Mouse (Mus musculus) layer of hippocampus, adult 11-12 months (tissue): ENCODE data around the gene Zbtb5.
"Not testable (repeated sequence)": the region's sequence is repeated elsewhere in the genome, so short reads cannot be mapped to it uniquely, and the experiment has no call there.

ENCODE experiments used
- DNase-seq: peaks from one replicate; pipeline ENCODE4 v3.0.0; 2022; ENCODE audit warnings: low spot score

Gene Zbtb5

GRCm38 (mm10) chr4:45012105-45012975 is at the start of gene Zbtb5:
Gene Zbtb5, minus strand, starts transcription at chr4:45012412.
- DNase-seq: peak; percentile 100

DNA sequence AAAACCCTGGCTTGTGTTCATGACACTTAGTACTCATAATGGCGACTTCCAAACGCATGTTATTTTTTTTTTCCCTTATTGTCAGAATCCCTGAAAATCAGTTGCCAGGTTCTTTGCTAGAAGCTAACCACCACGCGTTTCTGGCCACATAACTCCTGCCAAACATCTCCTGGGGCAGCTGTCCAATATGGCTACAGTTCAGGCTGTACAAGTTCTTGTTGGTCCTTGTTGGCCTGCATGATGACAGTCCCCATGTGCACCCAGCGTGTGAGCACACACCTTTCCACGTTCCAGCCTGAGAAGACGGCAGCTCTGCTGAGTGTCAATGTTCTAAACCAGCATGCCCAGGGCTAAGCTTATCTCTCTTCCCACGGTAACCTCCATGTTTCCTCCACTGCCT is 43.2 kb upstream of the Zbtb5 start:
- DNase-seq: no peak

GRCm38 (mm10) chr4:45054862-45055261 is 42.6 kb upstream of the Zbtb5 start:
- DNase-seq: no peak

GRCm38 (mm10) chr4:45047956-45048355 is 35.7 kb upstream of the Zbtb5 start:
- DNase-seq: peak; percentile 42

- DNase-seq: no peak
Observed at GRCm38 (mm10) chr4:45047286-45047887, 35.2 kb upstream of the Zbtb5 start.

GRCm38 (mm10) chr4:45046679-45047078 is 34.5 kb upstream of the Zbtb5 start:
- DNase-seq: no peak

GRCm38 (mm10) chr4:45040795-45041194 is 28.6 kb upstream of the Zbtb5 start:
- DNase-seq: no peak

DNA sequence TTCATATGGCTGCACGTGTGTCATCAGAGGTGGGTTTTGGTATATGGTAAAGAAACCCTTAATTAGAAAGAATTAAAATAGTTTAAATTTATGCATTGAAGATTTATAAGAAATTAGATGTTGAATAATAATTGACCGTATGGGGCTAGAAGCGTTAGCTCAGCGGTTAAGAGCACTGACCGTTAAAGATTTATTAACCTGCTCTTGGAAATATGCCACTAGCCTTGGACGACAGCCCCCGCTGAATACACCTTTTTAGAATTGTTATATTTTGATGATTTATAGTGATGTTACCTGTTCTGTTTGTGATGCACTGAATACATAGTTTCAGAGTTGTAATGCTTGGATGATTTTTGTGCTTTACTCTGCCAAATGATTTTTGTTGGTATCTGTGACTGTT is 27.3 kb upstream of the Zbtb5 start:
- not testable (repeated sequence) for DNase-seq

- DNase-seq: not testable (repeated sequence)
Observed at GRCm38 (mm10) chr4:45038879-45039278, 26.7 kb upstream of the Zbtb5 start.

DNA sequence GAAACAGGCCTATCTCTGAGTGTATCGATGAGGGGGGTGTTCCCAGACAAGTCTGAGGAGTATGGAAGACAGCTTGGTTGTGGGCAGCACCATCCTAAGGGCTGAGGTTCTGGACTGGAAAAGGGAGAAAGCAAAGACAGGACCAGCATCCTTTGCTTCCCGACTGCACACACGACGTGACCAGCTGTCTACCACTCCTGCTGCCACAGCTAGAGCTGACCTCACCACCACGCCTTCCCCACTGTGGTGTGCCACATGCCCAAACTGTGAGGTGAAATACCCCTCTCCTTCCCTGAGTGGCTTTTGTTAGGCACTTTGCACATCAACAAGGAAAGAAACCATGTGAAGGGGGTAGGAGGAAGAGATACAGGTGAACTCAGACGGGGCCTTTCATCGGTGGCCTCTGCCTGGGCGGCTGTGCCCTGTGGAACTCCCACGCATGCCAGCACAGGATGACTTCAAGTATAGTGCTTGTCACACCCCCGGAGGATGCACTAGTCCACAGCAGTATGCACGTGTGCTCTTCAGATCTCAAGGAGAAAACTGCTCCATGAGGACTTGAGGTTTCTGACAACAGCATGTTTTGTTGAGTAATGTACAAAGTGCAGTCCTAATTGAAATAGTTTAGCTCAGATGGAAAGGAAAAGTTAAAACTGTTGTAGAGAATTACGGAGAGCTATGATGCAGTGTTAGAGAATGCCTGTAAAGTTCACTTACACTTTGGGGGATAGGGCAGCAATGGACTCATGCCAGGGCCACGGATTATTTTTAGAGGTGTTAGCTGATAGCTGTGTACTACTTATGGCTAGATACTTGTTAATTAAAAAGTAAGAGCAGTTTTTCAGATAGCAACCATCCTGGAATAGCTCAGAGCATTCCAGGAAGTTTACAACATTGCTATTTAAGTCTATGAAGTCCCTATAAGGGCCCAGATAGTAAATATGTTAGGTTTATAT is 25.5 kb upstream of the Zbtb5 start:
- DNase-seq: no peak

- DNase-seq: no peak
Observed at GRCm38 (mm10) chr4:45036571-45036970, 24.4 kb upstream of the Zbtb5 start.

GRCm38 (mm10) chr4:45036048-45036447 is 23.8 kb upstream of the Zbtb5 start:
- DNase-seq: no peak

- no peak for DNase-seq
Observed at GRCm38 (mm10) chr4:45034693-45035628, 22.7 kb upstream of the Zbtb5 start.

DNA sequence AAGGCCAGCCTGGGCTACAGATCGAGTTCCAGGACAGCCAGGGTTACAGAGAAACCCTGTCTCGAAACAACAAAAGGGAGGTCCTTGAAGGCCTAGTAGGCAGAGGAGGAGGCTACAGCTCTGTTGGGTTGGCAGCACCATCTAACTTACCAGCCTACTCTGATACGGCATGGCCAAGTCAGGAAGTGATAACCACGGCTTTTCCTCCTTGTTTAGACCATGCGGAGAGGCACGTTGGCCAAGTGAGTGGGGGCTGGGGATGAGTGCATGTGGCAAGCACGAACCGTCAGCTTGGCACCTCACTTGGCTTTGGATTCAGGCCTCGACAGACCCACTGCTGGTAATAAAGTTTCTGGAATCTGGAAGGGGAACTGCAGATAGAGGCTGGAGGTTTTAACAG is 20.4 kb upstream of the Zbtb5 start:
- DNase-seq: no peak

DNA sequence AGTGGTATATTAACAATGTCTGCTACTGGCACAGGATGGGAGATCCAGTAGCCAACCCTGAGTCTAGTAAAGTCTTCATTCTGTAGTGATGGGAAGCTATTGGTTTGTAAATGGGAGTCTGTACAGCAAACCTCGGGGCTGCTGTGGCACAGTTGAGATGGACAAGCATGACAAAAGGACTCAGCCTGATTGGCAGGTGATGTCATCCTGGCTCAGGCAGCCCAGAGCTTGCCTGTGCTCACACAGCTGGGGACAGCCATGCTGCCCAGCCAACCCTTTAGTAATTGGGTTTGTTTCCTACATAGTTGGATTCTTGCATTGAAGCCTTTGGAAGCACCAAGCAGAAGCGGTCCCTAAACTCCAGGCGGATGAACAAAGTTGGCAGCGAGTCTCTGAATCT is 14.2 kb upstream of the Zbtb5 start:
- DNase-seq: no peak

DNA sequence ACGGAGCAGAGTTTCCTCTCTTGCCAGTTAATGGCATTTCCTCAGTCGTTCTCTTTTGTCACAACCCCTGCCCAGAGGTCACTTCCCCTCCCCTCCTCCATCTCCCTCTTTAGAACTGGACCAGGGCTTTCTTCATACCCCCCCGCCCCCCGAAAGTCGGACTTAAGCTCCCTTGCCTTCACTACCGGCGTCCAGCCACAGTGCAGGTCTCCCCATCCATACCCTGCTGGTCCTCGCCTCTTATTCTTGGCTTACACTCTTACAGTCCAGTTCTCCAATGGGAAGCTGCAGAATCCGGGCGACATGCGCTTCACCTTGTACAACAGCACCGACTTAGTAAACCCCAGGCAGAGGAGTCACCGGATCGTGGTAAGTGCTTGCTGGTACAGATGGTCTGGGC is 6.8 kb upstream of the Zbtb5 start:
- no peak for DNase-seq

DNA sequence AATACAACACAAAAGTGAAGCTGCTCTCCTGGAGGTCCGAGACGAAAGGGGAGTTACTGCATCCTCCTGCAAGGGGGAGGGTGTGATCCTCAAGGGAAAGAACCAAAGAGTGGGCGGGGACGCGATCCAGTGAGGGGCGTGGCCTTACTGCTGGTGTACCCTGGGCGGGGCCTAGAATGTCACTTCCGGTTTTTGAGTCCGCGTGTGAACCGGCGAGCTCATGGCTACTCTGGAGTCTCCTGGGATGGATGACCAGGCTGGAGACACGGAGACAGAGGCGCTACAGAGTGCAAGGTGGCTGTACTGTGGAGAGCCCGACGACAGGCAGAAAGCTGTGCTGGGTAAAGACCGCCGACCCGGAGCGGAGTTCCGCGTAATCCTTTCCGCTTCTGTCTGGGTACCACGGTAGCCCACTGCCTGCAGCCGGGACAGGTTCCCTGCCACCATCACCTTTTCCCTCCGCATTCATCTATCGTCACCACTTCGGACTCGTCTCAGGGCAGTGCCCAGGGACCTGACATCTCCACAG is 6.3 kb upstream of the Zbtb5 start, which contains the start of gene Polr1e:
TSS of gene Polr1e (plus strand) at position 132 of the 529 bp plus-strand sequence.
- peak; percentile 91 for DNase-seq

- DNase-seq: peak; percentile 76
Observed at GRCm38 (mm10) chr4:45015615-45016014, 3.4 kb upstream of the Zbtb5 start.

- DNase-seq: no peak
Observed at GRCm38 (mm10) chr4:45013537-45013936, 1.3 kb upstream of the Zbtb5 start.

DNA sequence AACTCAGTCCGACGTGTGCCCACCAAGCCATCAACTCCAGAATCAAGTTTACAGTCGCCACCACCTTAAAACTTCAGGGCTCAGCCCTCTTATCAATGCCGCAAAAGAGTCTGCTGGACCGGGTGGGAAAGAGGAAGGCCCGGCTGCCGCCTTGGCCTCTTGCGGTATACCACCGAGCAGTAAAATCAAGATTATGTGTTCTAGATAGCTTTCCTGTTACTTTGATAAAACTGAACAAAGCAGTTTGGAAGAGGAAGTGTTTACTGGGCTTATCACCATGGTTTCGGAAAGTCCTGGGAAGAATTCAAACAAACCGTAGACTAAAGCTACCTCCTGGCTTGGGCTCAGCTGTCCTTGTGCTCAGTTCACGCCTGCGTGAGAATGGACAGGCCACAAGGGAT is 819 bp upstream of the Zbtb5 start:
- no peak for DNase-seq

DNA sequence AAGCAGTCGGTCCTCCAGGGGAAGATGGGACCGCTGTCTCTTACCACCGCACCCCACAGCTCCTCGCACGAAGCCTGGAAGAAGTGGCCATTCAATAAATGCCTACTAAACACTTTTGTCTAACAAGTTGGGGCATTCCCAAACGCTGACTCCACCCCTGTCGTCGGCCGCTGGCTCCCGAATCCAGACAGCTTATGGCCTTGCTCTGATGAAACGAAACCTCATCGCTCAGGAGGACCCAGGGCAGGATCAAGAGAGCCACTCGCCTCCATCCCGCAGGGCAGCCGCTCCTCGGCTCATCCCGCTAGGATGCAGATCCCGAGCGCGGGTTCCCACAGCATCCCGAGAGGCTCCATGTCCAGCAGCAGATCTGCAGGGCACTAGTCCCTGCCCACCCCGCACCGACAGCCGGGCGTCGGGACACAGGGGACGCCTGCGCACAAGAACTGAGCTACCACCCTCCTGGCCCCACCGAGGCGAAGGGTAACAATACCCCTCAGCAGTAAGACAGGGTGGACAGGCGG is 569 bp downstream of the Zbtb5 start:
- no peak for DNase-seq
